Mouse (Mus musculus) heart, adult 18-20 months (tissue): ENCODE data around the gene Lgals7. TPM values are rescaled to one million over a fixed set of nuclear protein-coding genes. Genes with fewer than 3 reads are reported as not detected.

Experiments
- DNase-seq, 2 experiments: peaks; one replicate each; pipeline ENCODE4 v3.0.0; 2021 to 2022; ENCODE audit warnings: mixed read lengths in 1 of 2
- total RNA-seq, 2 experiments: library from RNA; stranded (reverse); gene quantifications; 2 replicates each; pipeline ENCODE4 v1.2.3; 2021

Lgals7 gene
- total RNA-seq, 2 experiments from 2014 or later: 0.93 to 1.8 TPM

- DNase-seq: peak; percentile 57 to 82
Measured at GRCm38 (mm10) chr7:28830981-28831380, 32.7 kb upstream of the Lgals7 start.

DNA sequence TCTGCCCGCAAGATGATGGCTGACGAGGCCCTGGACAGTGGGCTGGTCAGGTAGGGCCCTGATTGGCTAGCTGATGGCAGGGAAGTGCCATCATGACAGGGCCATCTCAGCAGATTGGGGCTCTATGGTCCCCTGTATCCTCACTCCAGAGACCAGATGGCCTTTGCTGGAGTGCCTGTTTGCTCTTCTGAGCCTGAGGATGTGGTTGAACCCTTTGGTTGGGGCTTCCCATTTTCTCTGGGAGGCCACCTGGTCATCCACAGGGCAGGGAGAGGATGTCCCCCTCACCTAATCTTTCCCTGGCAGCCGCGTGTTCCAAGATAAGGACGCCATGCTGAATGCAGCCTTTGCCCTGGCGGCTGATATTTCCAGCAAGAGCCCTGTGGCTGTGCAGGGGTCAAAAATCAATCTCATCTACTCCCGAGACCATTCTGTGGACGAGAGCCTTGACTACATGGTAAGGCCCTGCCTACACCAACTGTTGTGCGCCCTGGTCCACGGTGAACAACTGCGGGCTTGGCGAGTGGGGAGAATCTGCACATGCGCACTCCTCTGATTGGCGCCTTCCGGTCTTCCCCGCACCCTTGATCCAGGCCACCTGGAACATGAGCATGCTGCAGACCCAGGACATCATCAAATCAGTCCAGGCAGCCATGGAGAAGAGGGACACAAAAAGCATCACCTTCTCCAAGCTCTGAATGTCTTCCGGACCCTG lies 32.1 kb upstream of the Lgals7 start:
- DNase-seq: peak in 1 of 2 experiments; percentile 44

GRCm38 (mm10) chr7:28832137-28832536 lies 31.5 kb upstream of the Lgals7 start:
- peak in 1 of 2 experiments; percentile 18 for DNase-seq

DNA sequence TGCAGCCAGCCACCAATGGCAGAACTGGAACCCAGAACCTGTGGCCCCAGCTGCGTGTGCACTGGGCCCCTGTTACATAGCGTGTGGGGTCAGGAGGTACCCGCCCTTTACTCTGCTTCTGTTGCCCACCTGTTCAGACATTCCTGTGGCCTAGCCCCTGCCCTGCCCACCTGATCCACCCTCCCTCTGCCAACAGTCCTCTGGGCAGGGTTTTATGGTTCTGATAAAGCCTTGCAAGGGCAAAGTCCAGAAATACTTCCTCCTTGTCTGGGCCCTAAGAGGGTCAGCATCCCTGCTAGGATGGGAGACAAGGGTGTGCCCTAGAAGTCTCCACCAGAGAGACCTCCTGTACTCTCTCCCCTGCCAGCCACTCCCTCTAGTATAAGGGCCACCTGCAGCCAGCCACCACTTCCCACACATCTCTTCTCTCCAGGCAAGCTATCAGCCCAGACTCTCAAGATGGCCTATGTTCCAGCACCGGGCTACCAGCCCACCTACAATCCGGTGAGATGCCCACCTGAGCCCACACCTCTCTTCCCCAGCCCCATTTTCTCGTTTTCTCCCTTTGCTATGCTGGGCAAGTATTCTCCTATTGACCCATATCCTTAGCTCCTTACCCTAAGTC lies 29.8 kb upstream of the Lgals7 start, which contains the start of gene Lgals4:
Lgals4 (plus strand) TSS at position 132 of the 625 bp plus-strand sequence.
- DNase-seq: peak in 1 of 2 experiments; percentile 7

DNA sequence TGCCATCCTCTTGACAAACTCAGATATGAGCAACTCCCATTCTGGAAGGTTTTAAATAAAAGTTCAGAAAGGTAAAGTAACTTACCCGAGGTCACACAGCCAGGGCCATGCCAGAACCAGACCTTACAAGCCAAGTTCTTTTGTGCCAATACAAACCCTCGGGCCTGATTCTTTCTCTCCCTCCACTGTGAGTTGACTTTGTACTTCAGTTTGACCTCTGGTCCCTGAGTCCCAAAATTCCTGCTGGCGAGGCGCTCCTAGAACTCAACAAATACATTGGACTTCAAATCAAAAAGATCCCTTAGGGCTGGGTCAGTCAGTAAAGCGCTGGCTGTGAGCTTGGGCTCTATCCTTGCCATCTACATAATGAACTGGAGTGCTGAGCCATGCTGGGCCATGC lies 26.7 kb upstream of the Lgals7 start:
- no peak for DNase-seq

DNA sequence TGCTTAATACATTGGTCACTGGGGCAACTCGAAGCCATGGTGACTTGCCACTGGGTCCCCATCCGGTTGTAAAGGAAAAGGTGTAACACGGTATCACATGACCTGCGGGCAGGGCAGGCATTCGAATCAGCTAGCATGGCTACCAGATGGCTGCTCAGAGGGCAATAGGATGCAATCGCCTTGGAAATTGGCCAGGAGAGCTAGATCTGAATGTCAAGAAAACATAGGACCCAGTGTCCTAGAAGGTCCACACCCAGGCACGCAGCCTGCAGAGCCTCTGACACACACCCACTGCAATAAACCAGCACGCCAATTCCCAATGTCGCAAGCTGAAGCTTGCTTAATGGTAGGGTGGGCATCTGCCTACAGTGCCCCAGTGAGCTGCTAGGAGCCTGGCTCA lies 25.3 kb upstream of the Lgals7 start:
- DNase-seq: no peak

DNA sequence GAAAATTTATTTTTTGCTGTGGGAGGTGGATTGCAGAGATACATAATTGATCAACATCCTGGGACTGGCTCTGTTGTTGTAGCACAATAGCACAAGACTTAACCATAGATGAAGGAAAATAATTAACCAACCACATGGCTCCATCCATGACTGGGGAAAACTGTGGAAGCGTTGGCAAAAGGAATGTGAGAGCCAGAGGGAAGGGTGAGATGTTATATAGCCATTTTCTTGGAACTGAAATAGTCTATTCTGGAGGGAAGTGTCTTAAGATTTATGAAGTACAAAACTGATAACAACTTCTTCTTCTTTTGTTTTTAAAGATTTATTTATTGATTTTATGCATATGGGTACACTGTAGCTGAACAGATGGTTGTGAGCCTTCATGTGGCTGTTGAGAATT lies 16.4 kb upstream of the Lgals7 start:
- no peak for DNase-seq

DNA sequence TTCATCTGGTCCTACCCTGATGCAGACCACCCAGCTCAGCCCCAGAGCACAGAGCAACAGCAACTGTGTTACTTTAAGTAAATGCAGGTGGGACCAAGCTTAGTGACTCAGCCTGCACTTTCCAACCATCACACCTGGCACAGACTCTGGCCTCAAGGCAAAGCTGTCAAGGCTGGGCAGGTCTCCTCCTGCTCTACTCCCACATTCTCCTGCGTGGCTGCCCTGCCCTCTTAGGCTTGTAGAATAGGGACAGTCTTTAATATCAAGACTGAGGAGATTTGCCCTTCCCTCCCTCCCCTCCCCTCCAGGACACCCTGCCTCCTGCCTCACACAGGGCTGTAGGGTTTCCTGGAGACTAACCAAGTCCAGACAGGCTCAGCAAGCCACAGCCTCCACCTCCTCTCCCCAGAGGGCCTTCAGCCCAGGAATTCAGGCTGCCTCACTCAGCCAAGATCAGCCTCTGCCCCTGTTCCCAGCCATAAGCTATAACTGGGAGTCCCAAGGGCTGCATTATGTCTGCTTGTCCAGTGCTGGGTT lies 13.9 kb upstream of the Lgals7 start:
- no peak for DNase-seq

DNA sequence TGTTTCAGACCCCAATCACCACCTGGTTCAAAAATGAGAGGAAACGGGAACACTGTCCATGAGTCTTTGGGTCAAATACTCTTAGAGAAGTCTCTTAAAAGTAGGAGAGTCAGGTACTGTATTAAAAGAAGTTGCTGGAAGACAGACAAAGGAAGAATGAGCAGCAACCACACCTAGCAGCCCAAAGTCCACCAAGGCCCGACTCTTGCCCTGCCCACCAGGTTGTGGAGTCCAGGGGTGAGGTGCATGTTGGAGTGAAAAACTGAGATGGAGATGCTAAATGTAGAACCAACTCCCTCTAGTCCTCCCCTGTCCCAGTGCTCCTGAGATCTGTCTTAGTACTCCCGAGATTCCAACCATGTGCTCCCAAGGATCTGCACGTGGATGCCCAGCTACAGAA lies 13.0 kb upstream of the Lgals7 start:
- DNase-seq: no peak

DNA sequence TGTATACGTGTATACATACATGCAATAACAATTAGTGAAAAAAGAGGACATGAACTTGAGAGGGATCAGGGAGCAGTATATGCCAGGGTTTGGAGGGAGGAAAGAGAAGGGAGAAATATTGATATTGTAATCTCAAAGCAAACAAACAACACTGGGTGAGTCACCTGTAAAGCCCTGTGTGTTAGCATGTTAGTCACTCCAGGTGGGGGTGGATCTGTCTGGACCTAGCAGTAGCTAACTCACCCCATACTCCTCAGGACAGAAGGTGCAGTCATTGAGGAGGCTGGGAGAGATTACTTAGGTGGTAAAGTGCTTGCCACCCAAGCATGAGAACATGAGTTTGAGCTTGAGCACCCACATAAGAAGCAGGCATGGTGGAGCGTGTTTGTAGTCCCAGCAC lies 3.7 kb upstream of the Lgals7 start:
- no peak for DNase-seq

- DNase-seq: no peak
Measured at GRCm38 (mm10) chr7:28860898-28861297, 2.8 kb upstream of the Lgals7 start.

GRCm38 (mm10) chr7:28862817-28863499 lies 695 bp upstream of the Lgals7 start:
- DNase-seq: no peak

DNA sequence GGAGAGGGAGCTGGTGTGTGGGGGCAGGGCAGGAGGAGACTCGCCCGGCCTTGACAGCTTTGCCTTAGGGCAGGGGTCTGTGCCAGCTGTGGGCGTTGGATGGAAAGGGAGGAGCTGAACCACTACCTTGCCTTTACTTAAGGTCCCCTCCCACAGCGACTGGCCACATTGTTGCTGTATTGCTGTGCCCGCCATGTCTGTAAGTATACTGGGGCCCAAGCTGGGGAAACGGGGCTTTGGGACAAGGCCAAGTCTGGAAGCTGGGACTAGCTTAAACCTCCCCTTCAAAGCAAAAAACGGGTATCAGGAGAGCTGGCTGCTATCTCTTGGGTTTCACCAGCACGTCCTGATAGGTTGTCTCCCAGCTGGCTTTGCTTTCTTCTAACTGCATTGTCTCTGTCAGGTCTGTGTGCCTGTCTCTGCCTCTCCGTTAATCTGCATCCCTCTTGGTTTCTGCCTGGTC lies 666 bp downstream of the Lgals7 start:
- no peak for DNase-seq

- DNase-seq: peak; percentile 87 to 91
Measured at GRCm38 (mm10) chr7:28865481-28866300, 2.0 kb downstream of the Lgals7 start.

DNA sequence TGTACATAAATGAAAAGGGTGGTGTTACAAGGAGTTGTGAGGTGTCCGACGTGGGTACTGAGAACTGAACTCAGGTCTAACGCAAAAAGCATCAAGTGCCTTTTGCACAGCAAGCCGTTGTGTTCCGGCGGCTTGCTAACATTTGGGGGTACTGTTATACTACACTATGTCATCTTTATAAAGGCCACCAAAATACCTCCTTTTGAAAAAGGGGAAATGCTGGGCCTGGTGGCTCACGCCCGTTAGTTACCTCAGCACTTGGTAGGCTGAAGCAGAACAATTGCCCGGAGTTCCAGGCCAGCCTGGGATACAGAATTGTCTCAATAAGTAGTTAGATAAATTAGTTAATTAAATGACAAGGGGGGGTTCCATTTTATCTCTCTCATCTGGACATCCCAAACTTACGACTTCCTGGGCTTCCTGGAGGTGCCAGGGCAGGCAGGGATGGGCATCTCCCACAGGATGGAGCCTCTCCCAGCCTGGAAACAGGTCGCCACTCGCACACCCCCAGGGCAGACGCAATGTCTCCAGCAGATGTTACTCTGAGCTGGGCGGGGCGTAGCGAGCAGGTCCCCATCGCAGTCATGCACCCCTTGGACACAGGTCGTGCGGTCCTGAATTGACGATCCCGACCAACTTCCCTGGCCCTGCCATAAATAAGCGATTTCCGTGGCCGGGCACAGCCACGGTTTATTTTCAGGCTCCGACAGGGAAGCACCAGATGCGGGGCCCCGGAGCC lies 3.3 kb downstream of the Lgals7 start:
- DNase-seq: peak in 1 of 2 experiments; percentile 23

- DNase-seq: peak; percentile 79 to 91
Measured at GRCm38 (mm10) chr7:28867508-28868340, 4.1 kb downstream of the Lgals7 start.

GRCm38 (mm10) chr7:28870901-28871664 lies 7.4 kb downstream of the Lgals7 start:
- no peak for DNase-seq

GRCm38 (mm10) chr7:28874565-28874964 lies 10.9 kb downstream of the Lgals7 start:
- DNase-seq: no peak

- no peak for DNase-seq
Measured at GRCm38 (mm10) chr7:28876099-28876498, 12.4 kb downstream of the Lgals7 start.
